Mouse (Mus musculus) inflammation-experienced regulatory T-cells, adult 6 months (primary cell): Measurements from ENCODE around the gene Spata2l. TPM values are rescaled to one million over a fixed set of nuclear protein-coding genes. Genes with fewer than 3 reads are reported as not detected.
"Not testable (repeated sequence)": the region's sequence is repeated elsewhere in the genome, so short reads cannot be mapped to it uniquely, and the experiment has no call there.

Source experiments
- ATAC-seq: one replicate; pipeline ENCODE4 v1.8.0; 2017
- polyA plus RNA-seq, 3 experiments: library from polyadenylated mRNA; unstranded; fragments of 100-300 nt; shearing (Covaris generic); gene quantifications; one replicate each; pipeline ENCODE4 v1.2.1; 2017

The Spata2l gene
- polyA plus RNA-seq, 3 experiments from 2014 or later = 6.3 to 7.7 (median 6.5) TPM

DNA sequence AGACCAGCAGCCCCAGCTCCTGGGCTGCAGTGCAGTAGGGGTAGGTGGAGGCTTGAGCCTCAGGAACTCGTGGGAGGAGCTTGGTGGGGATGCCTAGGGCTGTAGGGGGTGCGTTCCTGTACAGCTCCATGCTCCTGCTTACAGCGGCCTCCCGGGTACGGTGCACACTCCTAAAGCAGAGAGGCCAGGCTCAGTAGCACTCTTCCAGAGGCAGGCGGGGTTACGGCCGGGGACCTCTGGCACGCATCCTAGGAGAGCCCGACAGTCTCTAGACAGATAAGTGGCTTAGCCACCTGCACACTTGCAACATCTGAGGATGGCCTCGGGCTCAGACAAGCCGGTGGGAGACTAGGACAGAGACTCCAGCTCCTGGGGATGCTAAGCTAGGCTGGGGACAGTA is 9.5 kb upstream of the Spata2l start:
- no peak for ATAC-seq

DNA sequence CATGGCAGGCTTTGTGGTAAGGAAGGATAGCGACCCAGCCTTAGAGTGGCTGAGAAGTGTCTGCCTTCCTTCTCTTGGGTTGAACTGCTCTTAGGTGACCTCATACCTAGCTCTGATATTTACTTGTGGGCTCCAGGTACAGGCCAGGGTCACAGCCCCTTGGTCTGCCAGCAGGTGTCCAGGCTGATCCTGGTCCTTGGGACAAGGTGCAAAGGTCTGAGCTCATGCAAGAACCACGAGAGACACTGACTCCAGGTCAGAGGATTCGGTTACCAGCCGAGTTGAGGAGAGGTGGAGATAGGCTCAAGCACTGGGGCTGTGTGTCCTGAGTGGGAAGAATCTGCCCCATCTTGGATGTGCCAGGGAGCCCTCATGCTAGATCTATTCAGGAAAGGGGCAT is 8.3 kb upstream of the Spata2l start:
- no peak for ATAC-seq

GRCm38 (mm10) chr8:123243053-123243452 is 7.0 kb upstream of the Spata2l start:
- no peak for ATAC-seq

- ATAC-seq = no peak
These were observed 6.3 kb upstream of the Spata2l start for GRCm38 (mm10) chr8:123242107-123242923.

- no peak for ATAC-seq
These were observed 3.4 kb upstream of the Spata2l start for GRCm38 (mm10) chr8:123239398-123239797.

GRCm38 (mm10) chr8:123234918-123235519 is 1.0 kb downstream of the Spata2l start:
- ATAC-seq = no peak

GRCm38 (mm10) chr8:123233760-123234159 is 2.3 kb downstream of the Spata2l start:
- ATAC-seq = no peak

GRCm38 (mm10) chr8:123233300-123233699 is 2.7 kb downstream of the Spata2l start:
- ATAC-seq = no peak

DNA sequence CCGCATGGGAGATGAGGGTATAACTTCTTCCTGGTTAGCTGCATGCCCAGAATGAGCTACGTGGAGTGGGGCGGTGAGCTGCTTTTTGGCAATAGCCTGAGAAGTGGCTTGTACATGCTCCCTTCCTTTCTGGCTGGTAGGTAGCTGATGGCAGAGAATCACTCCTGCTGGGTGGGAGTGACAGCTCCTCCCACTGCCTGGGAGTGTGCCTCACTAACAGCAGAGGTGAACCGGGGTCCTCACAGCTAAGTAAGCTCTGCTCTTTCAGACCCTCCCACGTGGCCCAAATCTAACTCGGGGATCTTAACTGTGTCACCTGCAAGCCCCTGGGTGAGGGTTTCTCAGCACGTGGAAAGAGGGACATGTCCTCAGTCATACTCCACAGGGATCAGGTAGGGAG is 3.5 kb downstream of the Spata2l start:
- no peak for ATAC-seq

- ATAC-seq = no peak
These were observed 4.3 kb downstream of the Spata2l start for GRCm38 (mm10) chr8:123231742-123232141.

- ATAC-seq = not testable (repeated sequence)
These were observed 5.7 kb downstream of the Spata2l start for GRCm38 (mm10) chr8:123230326-123230725.

GRCm38 (mm10) chr8:123228416-123228815 is 7.6 kb downstream of the Spata2l start:
- ATAC-seq = no peak

GRCm38 (mm10) chr8:123224278-123225266 is 11.5 kb downstream of the Spata2l start, which contains the start of gene Cdk10:
TSS of gene Cdk10 (plus strand) at chr8:123224842.
- peak; percentile 91 for ATAC-seq

GRCm38 (mm10) chr8:123220917-123221316 is 15.1 kb downstream of the Spata2l start:
- ATAC-seq = no peak

GRCm38 (mm10) chr8:123215430-123215829 is 20.6 kb downstream of the Spata2l start:
- ATAC-seq = no peak

GRCm38 (mm10) chr8:123213118-123213772 is 22.8 kb downstream of the Spata2l start:
- ATAC-seq = no peak

GRCm38 (mm10) chr8:123212321-123213117 is 23.5 kb downstream of the Spata2l start, which contains the start of the genes Chmp1a and Spata33:
TSS of gene Chmp1a (minus strand) at chr8:123212763.
TSS of gene Spata33 (plus strand) at chr8:123212832.
- peak; percentile 93 for ATAC-seq

DNA sequence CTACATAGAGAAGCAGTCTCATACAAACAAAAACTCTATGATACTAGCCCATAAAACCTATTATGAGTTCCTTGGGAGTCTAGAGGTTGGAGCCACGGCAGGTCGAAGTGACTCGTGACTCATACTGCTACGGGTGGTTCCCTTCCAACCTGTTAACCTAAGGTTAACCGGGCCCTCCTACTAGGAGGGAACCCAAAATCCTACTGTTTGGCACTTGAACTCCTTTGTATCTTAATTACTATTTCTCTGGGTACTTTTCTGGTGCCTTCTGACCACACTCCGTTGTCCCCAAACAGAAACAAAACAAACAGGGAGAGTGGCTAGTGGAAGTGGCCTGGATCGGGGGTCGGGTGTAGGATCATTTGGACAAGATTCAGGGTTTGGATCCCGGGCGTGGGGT is 24.2 kb downstream of the Spata2l start:
- no peak for ATAC-seq

GRCm38 (mm10) chr8:123203571-123203970 is 32.5 kb downstream of the Spata2l start:
- peak; percentile 90 for ATAC-seq

- peak; percentile 23 for ATAC-seq
These were observed 33.7 kb downstream of the Spata2l start for GRCm38 (mm10) chr8:123202288-123202687.

- no peak for ATAC-seq
These were observed 36.2 kb downstream of the Spata2l start for GRCm38 (mm10) chr8:123199864-123200263.
